Mouse (Mus musculus): ENCODE measurements around the gene Fmod.

DNA sequence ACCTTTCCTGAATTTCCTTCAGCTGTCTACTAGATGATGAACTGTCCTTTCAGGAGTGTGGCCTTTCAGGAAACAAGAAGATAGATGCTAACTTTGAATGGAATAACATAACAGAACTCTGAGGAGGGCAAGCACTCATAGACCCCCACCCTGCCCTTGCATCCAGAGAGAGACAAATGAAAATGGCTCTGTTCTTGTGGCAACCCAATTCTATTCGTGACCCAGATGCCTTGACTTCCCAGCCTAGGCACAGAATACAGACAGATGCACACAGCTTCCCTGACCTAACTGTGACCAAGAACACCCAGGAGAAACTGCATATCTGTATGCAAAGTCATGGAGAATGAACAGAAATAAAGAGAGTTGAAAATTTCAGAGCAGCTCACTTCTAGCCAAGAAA lies 36.6 kb downstream of the Fmod start:
- TF ChIP-seq CTCF (IDR thresholded peaks at IDR 0.05) (no peak), EP300 (IDR thresholded peaks at IDR 0.05) (no peak)
